ENCODE assay signal across 8 mouse cellular contexts in genomic region chr16:17920586-17920985, GRCm38 (mm10). TPM values are rescaled to one million over a fixed set of nuclear protein-coding genes. Genes with fewer than 3 reads are reported as not detected.
A peak's percentile ranks its signal among the peaks of the same experiment; 100 is the strongest.
DNase-seq lines count a peak whose midpoint lies in the region; ATAC-seq and TF ChIP-seq lines count a peak whose summit lies in the region.

No protein-coding gene starts in this region.

- peaks cover 7% of the 10 kb centered on the region; the same call in 1 of the 2 replicates for H3K36me3 ChIP-seq in lung, embryonic 14.5 days (ENCODE audit: insufficient read depth)
- H3K36me3 ChIP-seq in forebrain, embryonic 13.5 days (ENCODE audit: poor library complexity, severe bottlenecking) = peaks cover 10% of the 10 kb centered on the region
- peaks cover 13% of the 10 kb centered on the region for H3K36me3 ChIP-seq in liver, embryonic 12.5 days
- H3K36me3 ChIP-seq in stomach, embryonic 14.5 days (ENCODE audit: control insufficient read depth, insufficient read depth, low read length) = peaks cover 7% of the 10 kb centered on the region; the same call in 1 of the 2 replicates

- H3K9me3 ChIP-seq in lung, embryonic 14.5 days (ENCODE audit: low read depth, low read length) = no peaks in the 10 kb centered on the region
- H3K9me3 ChIP-seq in forebrain, embryonic 13.5 days (replicated peaks) = no peaks in the 10 kb centered on the region
- H3K9me3 ChIP-seq in liver, embryonic 12.5 days (replicated peaks) = no peaks in the 10 kb centered on the region
- H3K9me3 ChIP-seq in stomach, embryonic 14.5 days (ENCODE audit: control insufficient read depth, low read depth, low read length) = no peaks in the 10 kb centered on the region

- TF ChIP-seq POLR2A in lung, adult 2 months (IDR thresholded peaks at IDR 0.05; ENCODE audit: borderline replicate concordance, extremely low read depth, low read depth, low read length) = no peak

- no peak for ATAC-seq in lung, embryonic 14.5 days (ENCODE audit: insufficient read depth)
- no peak for ATAC-seq in forebrain, embryonic 13.5 days
- ATAC-seq in liver, embryonic 12.5 days = no peak
- no peak for ATAC-seq in stomach, embryonic 14.5 days (ENCODE audit: insufficient number of reproducible peaks, insufficient read depth, low FRiP score, low read depth)

- peak overlapping the region; percentile 98 for H3K4me2 ChIP-seq in lung, embryonic 14.5 days
- H3K4me2 ChIP-seq in forebrain, embryonic 13.5 days = peak overlapping the region; percentile 98
- peak overlapping the region; percentile 95 for H3K4me2 ChIP-seq in liver, embryonic 12.5 days
- 0 out of 2 replicates have a peak overlapping the region, but pooled peaks have one; percentile 65 for H3K4me2 ChIP-seq in stomach, embryonic 14.5 days (replicated peaks; ENCODE audit: low read depth, low read length)

- no peak overlapping the region for H3K27ac ChIP-seq in lung, embryonic 14.5 days (ENCODE audit: low read depth)
- H3K27ac ChIP-seq in forebrain, embryonic 13.5 days = no peak overlapping the region
- peak overlapping the region; percentile 89; the same call in 1 of the 2 replicates for H3K27ac ChIP-seq in liver, embryonic 12.5 days
- H3K27ac ChIP-seq in stomach, embryonic 14.5 days (ENCODE audit: low read length) = no peak overlapping the region

- H3K4me3 ChIP-seq in lung, embryonic 14.5 days (ENCODE audit: low read depth, low read length) = no peak overlapping the region
- no peak overlapping the region for H3K4me3 ChIP-seq in forebrain, embryonic 13.5 days
- peak overlapping the region; percentile 72 for H3K4me3 ChIP-seq in liver, embryonic 12.5 days
- no peak overlapping the region for H3K4me3 ChIP-seq in stomach, embryonic 14.5 days (ENCODE audit: low read depth, low read length)
- no peak overlapping the region for H3K4me3 ChIP-seq in lung, adult 2 months (replicated peaks; ENCODE audit: extremely low read depth, low read depth, low read length)

- DNase-seq in lung, embryonic 14.5 days = no peak
- DNase-seq in lung, adult 18-20 months = no peak
- DNase-seq in layer of hippocampus, adult 9-10 months (ENCODE audit: low spot score) = no peak
- DNase-seq in kidney, adult 11 months = no peak
- DNase-seq in lung, adult 2 months = no peak

- peaks cover 40% of the 10 kb centered on the region for H3K27me3 ChIP-seq in lung, embryonic 14.5 days (ENCODE audit: insufficient read depth, low read length)
- peaks cover 38% of the 10 kb centered on the region for H3K27me3 ChIP-seq in forebrain, embryonic 13.5 days
- peaks cover 43% of the 10 kb centered on the region for H3K27me3 ChIP-seq in liver, embryonic 12.5 days (replicated peaks)
- H3K27me3 ChIP-seq in stomach, embryonic 14.5 days (ENCODE audit: control insufficient read depth, insufficient read depth, low read length) = peaks cover 16% of the 10 kb centered on the region; the same call in 1 of the 2 replicates

- whole genome bisulfite sequencing in lung, embryonic 14.5 days = 11% methylated on average over 20 of the region's 20 CpGs
- 4% methylated on average over 20 of the region's 20 CpGs for WGBS in forebrain, embryonic 13.5 days
- 15% methylated on average over 20 of the region's 20 CpGs for WGBS in liver, embryonic 12.5 days (ENCODE audit: insufficient replicate concordance)
- WGBS in stomach, embryonic 14.5 days = 11% methylated on average over 20 of the region's 20 CpGs
- WGBS in lung, adult 2 months = 31% methylated on average over 20 of the region's 20 CpGs

- peaks cover 10% of the 10 kb centered on the region; the same call in 1 of the 2 replicates for H3K4me1 ChIP-seq in lung, embryonic 14.5 days (ENCODE audit: insufficient read depth)
- peaks cover 29% of the 10 kb centered on the region for H3K4me1 ChIP-seq in forebrain, embryonic 13.5 days
- H3K4me1 ChIP-seq in liver, embryonic 12.5 days = peaks cover 47% of the 10 kb centered on the region
- peaks cover 11% of the 10 kb centered on the region; the same call in 1 of the 2 replicates for H3K4me1 ChIP-seq in stomach, embryonic 14.5 days (ENCODE audit: control insufficient read depth, insufficient read depth, low read length)
- peaks cover 7% of the 10 kb centered on the region for H3K4me1 ChIP-seq in lung, adult 2 months (ENCODE audit: control insufficient read depth, insufficient read depth, low read length)

- peak overlapping the region; percentile 37 for H3K9ac ChIP-seq in lung, embryonic 14.5 days
- H3K9ac ChIP-seq in forebrain, embryonic 13.5 days = peak overlapping the region; percentile 49
- peak overlapping the region; percentile 88 for H3K9ac ChIP-seq in liver, embryonic 12.5 days
- no peak overlapping the region for H3K9ac ChIP-seq in stomach, embryonic 14.5 days (replicated peaks; ENCODE audit: low read depth, low read length)

- TF ChIP-seq CTCF in lung, embryonic 14.5 days (IDR thresholded peaks at IDR 0.05; ENCODE audit: low read depth) = no peak
- TF ChIP-seq CTCF in lung, adult 2 months (IDR thresholded peaks at IDR 0.05; ENCODE audit: insufficient read depth, low read length) = no peak

RNA-seq across cellular contexts. Expression of gene Gsc2, which starts 5.7 kb away (rescaled TPM):
- 0.21 TPM in 1 of 2 replicates, not detected in the other for polyA plus RNA-seq in lung, embryonic 14.5 days (2014; fragmentation: Nextera tagmentation; extraction: Ambion mirVana)
- polyA plus RNA-seq in forebrain, embryonic 13.5 days (2015; fragmentation: Nextera tagmentation; extraction: Ambion mirVana) = 0.32 TPM in 1 of 2 replicates, not detected in the other
- polyA plus RNA-seq in liver, embryonic 12.5 days (2016; fragmentation: Nextera tagmentation; extraction: Ambion mirVana) = not detected in 2 replicates
- polyA plus RNA-seq in stomach, embryonic 14.5 days (2014; fragmentation: Nextera tagmentation; extraction: Ambion mirVana) = not detected in 2 replicates
- not detected in 2 replicates for polyA plus RNA-seq in lung, adult 2 months (2012; rRNA removed)

RNA-seq across cellular contexts. Expression of gene Slc25a1, which starts 7.4 kb away (rescaled TPM):
- 59.0 and 66.6 TPM in 2 replicates for polyA plus RNA-seq in lung, embryonic 14.5 days (2014; fragmentation: Nextera tagmentation; extraction: Ambion mirVana)
- 104 and 118 TPM in 2 replicates for polyA plus RNA-seq in forebrain, embryonic 13.5 days (2015; fragmentation: Nextera tagmentation; extraction: Ambion mirVana)
- polyA plus RNA-seq in liver, embryonic 12.5 days (2016; fragmentation: Nextera tagmentation; extraction: Ambion mirVana) = 99.2 and 102 TPM in 2 replicates
- 93.4 and 96.2 TPM in 2 replicates for polyA plus RNA-seq in stomach, embryonic 14.5 days (2014; fragmentation: Nextera tagmentation; extraction: Ambion mirVana)
- 166 and 199 TPM in 2 replicates for polyA plus RNA-seq in lung, adult 2 months (2012; rRNA removed)

RNA-seq across cellular contexts. Expression of gene Ess2, which starts 9.4 kb away (rescaled TPM):
- 32.5 and 37.3 TPM in 2 replicates for polyA plus RNA-seq in lung, embryonic 14.5 days (2014; fragmentation: Nextera tagmentation; extraction: Ambion mirVana)
- polyA plus RNA-seq in forebrain, embryonic 13.5 days (2015; fragmentation: Nextera tagmentation; extraction: Ambion mirVana) = 48.9 and 54.6 TPM in 2 replicates
- polyA plus RNA-seq in liver, embryonic 12.5 days (2016; fragmentation: Nextera tagmentation; extraction: Ambion mirVana) = 18.7 and 18.9 TPM in 2 replicates
- polyA plus RNA-seq in stomach, embryonic 14.5 days (2014; fragmentation: Nextera tagmentation; extraction: Ambion mirVana) = 36.0 and 38.1 TPM in 2 replicates
- 17.5 and 22.8 TPM in 2 replicates for polyA plus RNA-seq in lung, adult 2 months (2012; rRNA removed)

RNA-seq across cellular contexts. Expression of gene Tssk2, which starts 22.1 kb away (rescaled TPM):
- polyA plus RNA-seq in lung, embryonic 14.5 days (2014; fragmentation: Nextera tagmentation; extraction: Ambion mirVana) = not detected in 2 replicates
- not detected in 2 replicates for polyA plus RNA-seq in forebrain, embryonic 13.5 days (2015; fragmentation: Nextera tagmentation; extraction: Ambion mirVana)
- polyA plus RNA-seq in liver, embryonic 12.5 days (2016; fragmentation: Nextera tagmentation; extraction: Ambion mirVana) = not detected in 2 replicates
- not detected in 2 replicates for polyA plus RNA-seq in stomach, embryonic 14.5 days (2014; fragmentation: Nextera tagmentation; extraction: Ambion mirVana)
- not detected in 2 replicates for polyA plus RNA-seq in lung, adult 2 months (2012; rRNA removed)

RNA-seq across cellular contexts. Expression of gene Dgcr2, which starts 22.2 kb away (rescaled TPM):
- 94.6 and 105 TPM in 2 replicates for polyA plus RNA-seq in lung, embryonic 14.5 days (2014; fragmentation: Nextera tagmentation; extraction: Ambion mirVana)
- polyA plus RNA-seq in forebrain, embryonic 13.5 days (2015; fragmentation: Nextera tagmentation; extraction: Ambion mirVana) = 85.6 and 101 TPM in 2 replicates
- 29.7 and 29.9 TPM in 2 replicates for polyA plus RNA-seq in liver, embryonic 12.5 days (2016; fragmentation: Nextera tagmentation; extraction: Ambion mirVana)
- 92.8 and 93.9 TPM in 2 replicates for polyA plus RNA-seq in stomach, embryonic 14.5 days (2014; fragmentation: Nextera tagmentation; extraction: Ambion mirVana)
- polyA plus RNA-seq in lung, adult 2 months (2012; rRNA removed) = 138 and 144 TPM in 2 replicates
